7 mouse cellular contexts compared by ENCODE assay signal in the genomic region with DNA sequence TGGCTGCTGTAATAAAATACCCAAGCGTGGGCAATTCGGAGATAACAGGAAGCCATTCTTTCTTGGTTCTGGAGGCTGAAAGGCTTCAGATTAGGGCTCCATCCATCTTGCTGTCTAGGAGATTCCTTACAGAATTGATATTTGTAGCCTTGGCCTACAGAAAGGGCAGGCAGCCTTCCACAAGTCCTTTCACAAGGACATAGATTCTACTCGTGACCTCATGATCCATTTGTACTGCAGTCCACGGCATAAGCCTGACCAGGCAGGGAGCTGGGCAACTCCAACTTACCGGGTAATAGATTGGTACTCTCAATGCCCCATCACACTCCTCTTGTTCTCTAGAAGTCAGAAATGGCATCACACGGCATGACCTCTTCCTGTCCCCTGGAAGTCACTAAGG.
"Had no signal": no experiment of that assay in that cellular context is flagged by ENCODE, and none has a peak within 500 bp of the region (broad histone marks: within the 10 kb centered on the region; RNA-seq: fewer than 3 reads in every experiment).

No protein-coding gene starts in this region.

- DNase-seq: lung, adult 2 months; lung, postnatal 14 days; lung, postnatal 36 days; right cerebral cortex, postnatal 14 days; thymus, adult 2 months; thymus, postnatal 25 days; thymus, postnatal 4 days had no signal
